Mouse (Mus musculus): ENCODE results near the gene Ror2.

- TF ChIP-seq CTCF (IDR thresholded peaks at IDR 0.05; ENCODE audit: control insufficient read depth, insufficient read depth, low read length) (no peak), POLR2A (IDR thresholded peaks at IDR 0.05; ENCODE audit: borderline replicate concordance, control insufficient read depth, low read depth, low read length) (no peak)
Observed at GRCm38 (mm10) chr13:53156282-53156681, 129.6 kb downstream of the Ror2 start.

Measured in bone marrow, adult 2 months (tissue).